Mouse (Mus musculus): Measurements from ENCODE around the gene Calcb. TPM values are rescaled to one million over a fixed set of nuclear protein-coding genes. Genes with fewer than 3 reads are reported as not detected.

The Calcb gene
- polyA plus RNA-seq (2017; shearing (Covaris generic)): not detected

GRCm38 (mm10) chr7:114718300-114718699, at the start of gene Calcb:
Gene Calcb (plus strand): TSS chr7:114718643.

GRCm38 (mm10) chr7:114743022-114743780, 24.8 kb downstream of the Calcb start, which contains the start of gene Insc:
Gene Insc (plus strand): TSS chr7:114743694.

Other genes with a start within 250 kb of the Calcb start
- 1 to 10 TPM in 1 of 2 experiments, under 1 TPM in 1; 0.68 to 2.5 TPM for gene Cyp2r1, start 155.7 kb upstream of the Calcb start, polyA plus RNA-seq (2017; shearing (Covaris generic))
- gene Calca, start 82.3 kb upstream of the Calcb start, polyA plus RNA-seq (2017; shearing (Covaris generic)): under 1 TPM in 1 of 2 experiments, not detected in 1; 0.81 TPM
- 1 to 10 TPM in 1 of 2 experiments, under 1 TPM in 1; 0.64 to 1.9 TPM for gene Insc, start 25.1 kb downstream of the Calcb start, polyA plus RNA-seq (2017; shearing (Covaris generic))